In genomic region chr16:31276539-31276938, GRCm38 (mm10) we compare ENCODE assay signal across 10 mouse cellular contexts. TPM values are rescaled to one million over a fixed set of nuclear protein-coding genes. Genes with fewer than 3 reads are reported as not detected.
DNase-seq lines count a peak whose midpoint lies in the region; ATAC-seq lines count a peak whose summit lies in the region.
"Had no signal": no experiment of that assay in that cellular context is flagged by ENCODE, and none has a peak within 500 bp of the region (broad histone marks: within the 10 kb centered on the region; RNA-seq: fewer than 3 reads in every experiment).

No protein-coding gene starts in this region.

- H3K9ac ChIP-seq in kidney, embryonic 14.5 days (ENCODE audit: low read depth, low read length) = no peak overlapping the region
- no peak overlapping the region for H3K9ac ChIP-seq in lung, embryonic 15.5 days

- WGBS in kidney, embryonic 14.5 days = 77% methylated on average over 7 of the region's 7 CpGs
- 45% methylated on average over 7 of the region's 7 CpGs for WGBS in lung, embryonic 15.5 days

- ATAC-seq in frontal cortex, adult (ENCODE audit: low TSS enrichment) = peak; percentile 66
- no peak for ATAC-seq in kidney, embryonic 14.5 days (ENCODE audit: low FRiP score, low TSS enrichment)
- no peak for ATAC-seq in lung, embryonic 15.5 days (ENCODE audit: borderline replicate concordance, extremely low read depth, low FRiP score, low TSS enrichment)
- ATAC-seq in erythroblast, adult 5-6 weeks (replicated peaks; ENCODE audit: low FRiP score, poor library complexity, severe bottlenecking) = no peak

- peaks cover 9% of the 10 kb centered on the region for H3K4me1 ChIP-seq in brown adipose tissue, adult 24 weeks (ENCODE audit: control insufficient read depth, insufficient read depth, insufficient read length, low read length)
- H3K4me1 ChIP-seq in kidney, embryonic 14.5 days (ENCODE audit: control insufficient read depth, insufficient read depth, low read length) = peaks cover 25% of the 10 kb centered on the region
- H3K4me1 ChIP-seq in lung, embryonic 15.5 days = peaks cover 39% of the 10 kb centered on the region

- H3K27me3 ChIP-seq in kidney, embryonic 14.5 days (ENCODE audit: control insufficient read depth, insufficient read depth, low read length) = no peaks in the 10 kb centered on the region
- H3K27me3 ChIP-seq in lung, embryonic 15.5 days = no peaks in the 10 kb centered on the region

- peak overlapping the region; percentile 96 for H3K27ac ChIP-seq in brown adipose tissue, adult 24 weeks (replicated peaks; ENCODE audit: low read depth, low read length)
- H3K27ac ChIP-seq in kidney, embryonic 14.5 days (ENCODE audit: low read depth, low read length) = peak overlapping the region; percentile 67; the same call in 1 of the 2 replicates
- H3K27ac ChIP-seq in lung, embryonic 15.5 days = peak overlapping the region; percentile 85

- 0 out of 2 replicates have a peak overlapping the region, but pooled peaks have one; percentile 2 for H3K4me3 ChIP-seq in brown adipose tissue, adult 24 weeks (ENCODE audit: insufficient read depth, low read depth, low read length)
- H3K4me3 ChIP-seq in kidney, embryonic 14.5 days (ENCODE audit: low read length) = no peak overlapping the region
- H3K4me3 ChIP-seq in lung, embryonic 15.5 days = no peak overlapping the region

- no peaks in the 10 kb centered on the region for H3K9me3 ChIP-seq in kidney, embryonic 14.5 days (ENCODE audit: control insufficient read depth, low read length)
- no peaks in the 10 kb centered on the region for H3K9me3 ChIP-seq in lung, embryonic 15.5 days

- H3K36me3 ChIP-seq in kidney, embryonic 14.5 days (ENCODE audit: control insufficient read depth, insufficient read depth, low read length) = no peaks in the 10 kb centered on the region; the same call in 1 of the 2 replicates
- H3K36me3 ChIP-seq in lung, embryonic 15.5 days = no peaks in the 10 kb centered on the region

- no peak for DNase-seq in frontal cortex, postnatal 10 days (ENCODE audit: low spot score in 2 of 2)
- DNase-seq in heart, adult 18-20 months = peak; percentile 86 to 94
- DNase-seq in urinary bladder, postnatal 14 days (ENCODE audit: low spot score) = peak; percentile 69

- H3K4me2 ChIP-seq in kidney, embryonic 14.5 days (replicated peaks; ENCODE audit: low read depth, low read length) = no peak overlapping the region
- no peak overlapping the region for H3K4me2 ChIP-seq in lung, embryonic 15.5 days

RNA-seq across cellular contexts. Expression of gene Ppp1r2, which starts 1.5 kb away (rescaled TPM):
- 47.6 and 54.0 TPM in 2 replicates for polyA plus RNA-seq in brown adipose tissue, adult 24 weeks (2012; ENCODE audit: insufficient read depth, insufficient read length, missing spikeins)
- total RNA-seq in heart, adult 18-20 months (2021) = 10 to 100 TPM; 77.5 to 85.2 TPM
- 77.0 and 98.6 TPM in 2 replicates for polyA plus RNA-seq in kidney, embryonic 14.5 days (2014; fragmentation: Nextera tagmentation; extraction: Ambion mirVana)
- 107 TPM in 2 replicates for polyA plus RNA-seq in lung, embryonic 15.5 days (2015; fragmentation: Nextera tagmentation; extraction: Ambion mirVana)
- 19.4 and 37.4 TPM in 2 replicates for total RNA-seq in erythroblast, adult 5-6 weeks (2015; ENCODE audit: low replicate concordance)
- 13.5 and 18.0 TPM in 2 replicates for total RNA-seq in erythroblast, adult 5-6 weeks (2017; ENCODE audit: low replicate concordance)

RNA-seq across cellular contexts. Expression of gene Apod, which starts 38.1 kb away (rescaled TPM):
- polyA plus RNA-seq in brown adipose tissue, adult 24 weeks (2012; ENCODE audit: insufficient read depth, insufficient read length, missing spikeins) = 24.1 and 27.9 TPM in 2 replicates
- total RNA-seq in heart, adult 18-20 months (2021) = 1 to 10 TPM; 5.5 to 6.8 TPM
- polyA plus RNA-seq in kidney, embryonic 14.5 days (2014; fragmentation: Nextera tagmentation; extraction: Ambion mirVana) = 0.47 TPM in 2 replicates
- polyA plus RNA-seq in lung, embryonic 15.5 days (2015; fragmentation: Nextera tagmentation; extraction: Ambion mirVana) = 0.60 and 1.3 TPM in 2 replicates
- total RNA-seq in erythroblast, adult 5-6 weeks (2015; ENCODE audit: low replicate concordance) = not detected in 2 replicates
- not detected in 2 replicates for total RNA-seq in erythroblast, adult 5-6 weeks (2017; ENCODE audit: low replicate concordance)
- total RNA-seq: common myeloid progenitor, adult 5-6 weeks had no signal
- polyA plus RNA-seq: liver, embryonic 16.5 days had no signal

Comparison
In these comparisons a context has a peak if more than half of its experiments do, and no peak if none do; other contexts are left out.
1. DNase-seq: peak in heart, adult 18-20 months (2 of 2) and urinary bladder, postnatal 14 days (single experiment); none in frontal cortex, postnatal 10 days (0 of 2).
2. RNA of gene Apod, which starts 38.1 kb away (polyA plus RNA-seq): 24.1 to 27.9 TPM in brown adipose tissue, adult 24 weeks; 0.60 to 1.3 TPM in lung, embryonic 15.5 days and 0.47 TPM in kidney, embryonic 14.5 days; every median in the first group is over 10 times any median in the second.
3. Peak in every context shown above with its lines, with median percentiles within 50 percentile points of each other: H3K27ac ChIP-seq.